In genomic region chr3:84346456-84347150, GRCm38 (mm10) we compare ENCODE assay signal across 14 mouse cellular contexts. TPM values are rescaled to one million over a fixed set of nuclear protein-coding genes. Genes with fewer than 3 reads are reported as not detected.
DNase-seq lines count a peak whose midpoint lies in the region; ATAC-seq lines count a peak whose summit lies in the region.
"Had no signal": no experiment of that assay in that cellular context is flagged by ENCODE, and none has a peak within 500 bp of the region (broad histone marks: within the 10 kb centered on the region; RNA-seq: fewer than 3 reads in every experiment).

No protein-coding gene starts in this region.

- H3K27ac ChIP-seq in heart, embryonic 10.5 days = no peak overlapping the region
- peak overlapping the region; percentile 7; the same call in 1 of the 2 replicates for H3K27ac ChIP-seq in neural tube, embryonic 13.5 days (replicated peaks)

- no peaks in the 10 kb centered on the region for H3K36me3 ChIP-seq in heart, embryonic 10.5 days
- H3K36me3 ChIP-seq in neural tube, embryonic 13.5 days = no peaks in the 10 kb centered on the region

- H3K27me3 ChIP-seq in heart, embryonic 10.5 days (ENCODE audit: insufficient read depth, poor library complexity, severe bottlenecking) = peaks cover 74% of the 10 kb centered on the region
- no peaks in the 10 kb centered on the region; the same call in 1 of the 2 replicates for H3K27me3 ChIP-seq in neural tube, embryonic 13.5 days

- 22% methylated on average over 10 of the region's 10 CpGs for WGBS in heart, embryonic 10.5 days
- WGBS in neural tube, embryonic 13.5 days = 4% methylated on average over 10 of the region's 10 CpGs

- H3K4me1 ChIP-seq in heart, embryonic 10.5 days = peaks cover 10% of the 10 kb centered on the region; the same call in 1 of the 2 replicates
- peaks cover 32% of the 10 kb centered on the region for H3K4me1 ChIP-seq in neural tube, embryonic 13.5 days (replicated peaks)

- 0 out of 2 replicates have a peak, but pooled peaks have one; percentile 4 for ATAC-seq in neural tube, embryonic 13.5 days (ENCODE audit: low read depth)

- H3K9ac ChIP-seq in neural tube, embryonic 13.5 days = no peak overlapping the region

- H3K4me3 ChIP-seq in heart, embryonic 10.5 days = no peak overlapping the region
- no peak overlapping the region for H3K4me3 ChIP-seq in neural tube, embryonic 13.5 days

- H3K9me3 ChIP-seq in heart, embryonic 10.5 days = no peaks in the 10 kb centered on the region
- H3K9me3 ChIP-seq in neural tube, embryonic 13.5 days = no peaks in the 10 kb centered on the region

- no peak overlapping the region for H3K4me2 ChIP-seq in neural tube, embryonic 13.5 days

- DNase-seq in heart, embryonic 10.5 days (ENCODE audit: low spot score) = peak; percentile 69
- DNase-seq in heart, adult 8-10 months (ENCODE audit: low spot score) = no peak
- DNase-seq in lung, postnatal 10 days = peak; percentile 35
- DNase-seq in lung, postnatal 4 days = no peak
- DNase-seq in R1 (ENCODE audit: low read depth, low spot score) = peak; percentile 42
- DNase-seq in urinary bladder, postnatal 25 days (ENCODE audit: low spot score) = no peak
- no peak for DNase-seq in layer of hippocampus, postnatal 10 days (ENCODE audit: low spot score in 2 of 2)
- DNase-seq: cerebellum, adult 8-10 months; gastrocnemius, postnatal 14 days; heart, postnatal 36 days; kidney, postnatal 4 days; lung, adult 2 months; right cerebral cortex, postnatal 25 days had no signal

RNA-seq across cellular contexts. Expression of gene Trim2, which starts 39.9 kb away (rescaled TPM):
- polyA plus RNA-seq in heart, embryonic 10.5 days (2016; fragmentation: Nextera tagmentation; extraction: Ambion mirVana) = 7.1 and 8.0 TPM in 2 replicates
- total RNA-seq in heart, adult 8-10 months (2022) = 1 to 10 TPM; 4.9 to 8.2 (median 6.7) TPM
- 126 and 142 TPM in 2 replicates for polyA plus RNA-seq in neural tube, embryonic 13.5 days (2015; fragmentation: Nextera tagmentation; extraction: Ambion mirVana)
- 100 to 1,000 TPM; 267 to 271 TPM for total RNA-seq in layer of hippocampus, postnatal 10 days (2021)

Comparison
In these comparisons a context has a peak if more than half of its experiments do, and no peak if none do; other contexts are left out.
1. DNase-seq: peak in heart, embryonic 10.5 days (single experiment), lung, postnatal 10 days (single experiment) and R1 (single experiment); none in heart, adult 8-10 months (single experiment), lung, postnatal 4 days (0 of 2), urinary bladder, postnatal 25 days (single experiment) and layer of hippocampus, postnatal 10 days (0 of 2).
2. RNA of gene Trim2, which starts 39.9 kb away (total RNA-seq): 267 to 271 TPM in layer of hippocampus, postnatal 10 days; 4.9 to 8.2 TPM in heart, adult 8-10 months; every median in the first group is over 10 times any median in the second.